Mouse (Mus musculus) stomach, postnatal 0 days (tissue): ENCODE data around the gene Pde4b.

ENCODE experiments used
- CTCF ChIP-seq: IDR thresholded peaks from 2 replicates; pipeline ENCODE4 v1.5.1; 2016; ENCODE audit warnings: antibody characterized with exemption, low read depth, mild to moderate bottlenecking, moderate library complexity
- EP300 ChIP-seq: optimal IDR thresholded peaks from 2 replicates; pipeline ENCODE3; 2016; ENCODE audit warnings: antibody characterized with exemption

- TF ChIP-seq CTCF (no peak), EP300 (no peak)
Observed at GRCm38 (mm10) chr4:102318596-102318995, 231.3 kb downstream of the Pde4b start.
